Mouse (Mus musculus) brain, embryonic 14.5 days (tissue): ENCODE measurements around the gene Zfp994.
"Not testable (repeated sequence)": the region's sequence is repeated elsewhere in the genome, so short reads cannot be mapped to it uniquely, and the experiment has no call there.

Experiments used
- CTCF ChIP-seq: fragments of 200-500 bp; IDR thresholded peaks from 2 replicates; pipeline ENCODE4 v1.5.1; 2012; ENCODE audit warnings: inconsistent platforms, mild to moderate bottlenecking, moderate library complexity, borderline replicate concordance; ENCODE audit not compliant: insufficient read depth, insufficient read length; ENCODE audit errors: extremely low read depth
- POLR2A ChIP-seq: fragments of 200-500 bp; IDR thresholded peaks from 2 replicates; pipeline ENCODE4 v1.6.1; 2012; ENCODE audit warnings: mild to moderate bottlenecking, inconsistent platforms, borderline replicate concordance; ENCODE audit not compliant: poor library complexity, insufficient read depth, insufficient read length, severe bottlenecking; ENCODE audit errors: extremely low read depth

DNA sequence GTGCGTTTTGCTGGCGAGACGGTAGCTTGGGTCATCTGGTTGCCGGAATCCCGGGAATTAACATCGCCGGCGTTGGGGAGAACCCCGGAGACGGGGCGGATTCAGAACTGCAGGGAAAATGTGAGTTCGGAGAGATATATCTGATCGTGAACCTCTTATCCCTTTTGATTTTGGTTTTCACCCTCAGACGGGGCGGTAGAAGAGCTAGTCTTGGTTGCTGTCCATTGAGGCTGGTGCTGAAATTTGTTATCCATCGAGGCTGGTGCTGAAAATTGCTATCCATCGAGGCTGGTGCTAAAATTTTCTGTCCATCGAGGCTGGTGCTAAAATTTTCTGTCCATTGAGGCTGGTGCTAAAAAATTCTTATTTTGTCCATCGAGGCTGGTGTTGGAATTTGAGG, 5.3 kb upstream of the Zfp994 start:
- TF ChIP-seq CTCF, POLR2A: not testable (repeated sequence)
